Mouse (Mus musculus) midbrain, embryonic 12.5 days (tissue): ENCODE measurements around the gene Rtp3. TPM values are rescaled to one million over a fixed set of nuclear protein-coding genes. Genes with fewer than 3 reads are reported as not detected.

Source experiments
- ATAC-seq: fragments of 200-750 bp; cut with Nextera tagmentation; 2 replicates; pipeline ENCODE4 v1.8.0; 2017; ENCODE audit warnings: low read depth, moderate TSS enrichment, moderate library complexity; ENCODE audit not compliant: low FRiP score
- H3K27ac ChIP-seq: fragments of 300-500 bp; sonication (generic); replicated peaks from 2 replicates; pipeline ENCODE4 v1.5.1; 2016; ENCODE audit warnings: mild to moderate bottlenecking
- H3K27me3 ChIP-seq: fragments of 300-500 bp; sonication (generic); 2 replicates; pipeline ENCODE4 v1.6.1; 2016; ENCODE audit warnings: mild to moderate bottlenecking
- H3K36me3 ChIP-seq: fragments of 300-500 bp; sonication (generic); 2 replicates; pipeline ENCODE4 v1.6.1; 2016
- H3K4me1 ChIP-seq: fragments of 300-500 bp; sonication (generic); 2 replicates; pipeline ENCODE4 v1.6.1; 2016
- H3K4me2 ChIP-seq: fragments of 300-500 bp; sonication (generic); replicated peaks from 2 replicates; pipeline ENCODE4 v1.6.1; 2016; ENCODE audit warnings: mild to moderate bottlenecking, moderate library complexity
- H3K4me3 ChIP-seq: fragments of 300-500 bp; sonication (generic); 2 replicates; pipeline ENCODE4 v1.5.1; 2016; ENCODE audit warnings: mild to moderate bottlenecking
- H3K9ac ChIP-seq: fragments of 300-500 bp; sonication (generic); replicated peaks from 2 replicates; pipeline ENCODE4 v1.6.1; 2016; ENCODE audit warnings: mild to moderate bottlenecking, moderate library complexity
- H3K9me3 ChIP-seq: fragments of 300-500 bp; sonication (generic); 2 replicates; pipeline ENCODE4 v1.6.1; 2016; ENCODE audit warnings: mild to moderate bottlenecking
- WGBS: fragments of 180-500 bp; shearing (Covaris S2); methylation state at CpG from one replicate; pipeline ENCODE4 v1.1.7; 2016; 5-methylcytosine and 5-hydroxymethylcytosine counted together
- polyA plus RNA-seq: library from polyadenylated mRNA; unstranded; fragments of >200 nt; fragmentation: Nextera tagmentation; extraction: Ambion mirVana; gene quantifications from 2 replicates; pipeline ENCODE4 v1.2.1, GENCODE M21; 2016

The Rtp3 gene
- polyA plus RNA-seq, 1 experiment from 2014 or later = not detected

DNA sequence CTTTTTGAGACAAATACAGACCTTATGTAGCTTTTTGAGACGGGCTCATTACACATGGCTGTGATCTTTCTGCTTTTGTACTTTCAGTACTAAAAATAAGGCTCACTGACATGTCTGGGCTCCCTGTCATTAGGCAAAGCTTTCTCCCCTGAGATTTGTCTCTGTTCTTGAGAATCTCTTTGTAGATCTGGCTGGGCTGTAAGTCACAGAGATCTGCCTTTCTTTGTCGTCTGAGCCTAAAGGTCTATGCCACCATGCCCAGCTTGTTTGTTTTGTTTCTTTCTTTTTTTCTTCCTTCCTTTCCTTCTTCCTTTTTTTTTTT lies 24.5 kb downstream of the Rtp3 start:
- Histone ChIP-seq H3K4me2 (no peak overlapping the region), H3K9ac (no peak overlapping the region), H3K27ac (no peak overlapping the region), H3K4me3 (no peak overlapping the region), H3K9me3 (no peaks in the 10 kb centered on the region), H3K4me1 (no peaks in the 10 kb centered on the region), H3K27me3 (no peaks in the 10 kb centered on the region), H3K36me3 (no peaks in the 10 kb centered on the region)
- no peak for ATAC-seq
- 74% methylated on average over 2 of the region's 2 CpGs for WGBS

DNA sequence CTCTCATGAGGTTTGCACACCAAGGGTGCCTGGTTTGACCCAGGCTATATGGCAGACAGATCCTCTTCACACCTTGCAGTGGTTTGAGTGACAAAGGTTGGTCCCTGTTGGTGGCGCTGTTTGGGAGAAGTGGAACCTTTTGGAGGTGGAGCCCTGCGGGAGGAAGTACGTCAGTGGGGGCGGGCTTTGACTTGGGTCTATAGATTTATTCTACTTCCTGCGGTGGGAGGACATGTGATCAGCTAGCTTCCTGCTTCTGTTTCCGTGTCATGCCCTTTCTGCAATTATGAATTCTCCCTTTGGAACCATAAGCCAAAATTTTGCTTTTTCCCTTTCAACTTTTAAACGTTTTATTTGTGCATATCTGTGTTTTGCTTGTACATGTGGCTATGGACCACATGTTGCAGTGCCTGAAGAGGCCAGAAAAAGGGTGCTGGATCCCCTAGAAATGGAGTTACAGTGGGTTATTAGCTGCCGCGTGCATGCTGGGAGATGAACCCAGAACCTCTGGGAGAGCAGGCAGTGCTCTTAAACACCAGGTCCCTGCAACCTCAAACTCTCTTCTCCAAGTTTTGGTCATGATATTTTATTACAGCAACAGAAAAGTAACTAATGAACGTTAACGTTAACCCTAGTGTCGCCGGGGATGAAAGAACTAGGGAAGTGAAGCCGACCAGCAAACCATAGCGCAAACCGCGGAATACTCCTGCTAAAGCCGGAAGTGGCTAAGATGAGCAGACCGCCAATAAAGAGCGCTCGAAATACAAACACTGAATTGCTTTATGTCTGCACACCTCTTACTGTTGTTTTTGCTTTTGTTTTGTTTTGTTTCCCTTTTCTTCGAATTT lies 25.1 kb downstream of the Rtp3 start:
- H3K4me3 ChIP-seq = no peak overlapping the region
- no peaks in the 10 kb centered on the region for H3K36me3 ChIP-seq
- H3K9ac ChIP-seq = no peak overlapping the region
- no peaks in the 10 kb centered on the region for H3K27me3 ChIP-seq
- WGBS = 90% methylated on average over 22 of the region's 22 CpGs
- H3K9me3 ChIP-seq = no peaks in the 10 kb centered on the region
- no peaks in the 10 kb centered on the region for H3K4me1 ChIP-seq
- H3K4me2 ChIP-seq = no peak overlapping the region
- no peak overlapping the region for H3K27ac ChIP-seq
- ATAC-seq = no peak

DNA sequence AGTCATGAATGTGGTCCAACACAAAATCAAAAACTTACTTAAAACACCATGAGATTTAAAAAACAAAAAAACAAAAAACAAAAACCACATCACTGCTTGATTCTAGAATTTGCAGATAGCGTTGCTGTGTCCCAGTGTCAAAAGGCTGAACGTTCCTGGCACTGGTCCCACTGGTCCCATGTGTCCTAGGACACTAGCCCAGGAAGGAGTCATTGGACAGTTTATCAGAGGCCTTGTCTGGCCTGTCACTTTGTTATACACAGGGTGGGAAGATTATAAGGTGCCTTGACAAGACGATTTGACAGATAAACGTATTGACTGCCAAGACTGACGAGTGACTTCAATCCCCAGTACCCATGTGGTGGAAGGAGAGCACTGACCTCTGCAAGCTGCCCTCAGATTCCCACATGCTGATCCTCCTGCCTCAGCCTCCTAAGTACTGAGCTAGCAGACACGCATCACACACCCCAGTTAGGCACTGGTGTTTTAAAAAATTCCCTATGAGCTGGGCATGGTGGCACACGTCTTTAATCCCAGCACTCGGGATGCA lies 26.7 kb downstream of the Rtp3 start:
- Histone ChIP-seq H3K27ac (no peak overlapping the region), H3K9ac (no peak overlapping the region), H3K4me2 (no peak overlapping the region), H3K36me3 (no peaks in the 10 kb centered on the region), H3K4me3 (no peak overlapping the region), H3K9me3 (no peaks in the 10 kb centered on the region), H3K4me1 (no peaks in the 10 kb centered on the region), H3K27me3 (no peaks in the 10 kb centered on the region)
- ATAC-seq = no peak
- WGBS = 86% methylated on average over 8 of the region's 8 CpGs

DNA sequence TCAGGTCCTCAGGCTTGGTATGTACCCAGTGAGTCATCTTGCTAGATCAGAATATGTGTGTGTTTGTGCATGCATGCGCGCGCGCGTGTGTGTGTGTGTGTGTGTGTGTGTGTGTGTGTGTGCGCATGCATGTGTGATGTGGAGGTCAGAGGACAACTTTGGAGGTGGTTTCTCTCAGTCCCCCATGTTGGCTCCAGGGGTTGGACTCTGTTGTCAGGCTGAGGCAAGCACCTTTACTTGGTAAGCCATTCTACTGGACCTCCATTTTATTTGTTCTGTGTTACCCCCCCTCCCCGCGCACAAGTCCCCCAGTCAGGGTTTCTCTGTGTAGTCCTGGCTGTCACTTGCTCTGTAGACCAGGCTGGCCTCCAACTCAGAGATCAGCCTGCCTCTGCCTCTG lies 29.0 kb downstream of the Rtp3 start:
- WGBS = 95% methylated on average over 8 of the region's 8 CpGs
- no peaks in the 10 kb centered on the region for H3K4me1 ChIP-seq
- H3K36me3 ChIP-seq = no peaks in the 10 kb centered on the region
- no peaks in the 10 kb centered on the region for H3K9me3 ChIP-seq
- no peak overlapping the region for H3K27ac ChIP-seq
- no peak overlapping the region for H3K4me2 ChIP-seq
- H3K9ac ChIP-seq = no peak overlapping the region
- ATAC-seq = no peak
- H3K4me3 ChIP-seq = no peak overlapping the region
- peaks cover 2% of the 10 kb centered on the region; the same call in 1 of the 2 replicates for H3K27me3 ChIP-seq

DNA sequence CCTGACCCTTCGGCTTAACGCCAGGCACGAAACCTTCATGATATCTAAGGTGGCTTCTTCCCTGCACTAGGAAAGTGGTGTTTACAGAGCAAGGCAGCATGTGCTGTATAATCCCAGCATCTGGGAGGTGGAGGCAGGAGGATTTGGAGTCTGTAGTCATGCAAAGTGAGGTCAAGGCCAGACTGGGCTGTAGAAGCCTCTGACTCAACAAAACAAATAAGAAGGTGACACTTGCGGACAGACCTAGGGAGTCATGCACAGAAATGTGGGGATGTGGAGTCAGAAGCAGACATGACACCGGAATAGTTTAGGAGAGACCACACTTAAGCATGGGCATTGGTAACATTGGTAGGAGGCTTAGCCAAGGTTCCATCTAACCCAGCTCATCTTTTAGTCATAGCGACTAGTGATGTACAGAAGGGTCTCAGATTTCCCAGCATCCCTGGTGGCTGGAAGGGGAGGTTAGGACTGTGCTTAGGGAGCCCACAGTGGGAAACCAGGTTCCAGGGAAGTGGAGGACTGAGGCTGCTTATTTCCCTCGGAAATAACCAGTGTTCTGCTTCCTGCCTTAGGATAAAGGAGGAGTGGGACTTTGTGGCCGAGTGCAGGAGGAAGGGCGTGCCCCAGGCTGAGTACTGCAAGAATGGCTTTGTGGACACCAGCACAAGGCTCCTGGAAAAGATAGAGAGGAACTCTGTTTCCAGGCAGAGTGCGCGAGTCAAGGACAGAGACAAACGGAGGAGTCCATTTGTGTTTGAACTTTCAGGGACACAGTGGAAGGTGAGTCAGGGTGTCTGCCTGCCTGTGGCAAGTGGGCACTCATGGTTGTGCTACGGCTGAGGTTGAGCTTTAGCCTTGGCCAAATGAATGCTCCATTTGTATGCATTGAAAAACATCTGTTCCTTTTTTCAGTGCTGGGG lies 29.9 kb downstream of the Rtp3 start:
- Histone ChIP-seq H3K27ac (no peak overlapping the region), H3K36me3 (no peaks in the 10 kb centered on the region), H3K4me3 (no peak overlapping the region), H3K4me2 (no peak overlapping the region), H3K9ac (no peak overlapping the region), H3K27me3 (peaks cover 11% of the 10 kb centered on the region; the same call in 1 of the 2 replicates), H3K4me1 (no peaks in the 10 kb centered on the region), H3K9me3 (no peaks in the 10 kb centered on the region)
- 84% methylated on average over 13 of the region's 13 CpGs for WGBS
- no peak for ATAC-seq

DNA sequence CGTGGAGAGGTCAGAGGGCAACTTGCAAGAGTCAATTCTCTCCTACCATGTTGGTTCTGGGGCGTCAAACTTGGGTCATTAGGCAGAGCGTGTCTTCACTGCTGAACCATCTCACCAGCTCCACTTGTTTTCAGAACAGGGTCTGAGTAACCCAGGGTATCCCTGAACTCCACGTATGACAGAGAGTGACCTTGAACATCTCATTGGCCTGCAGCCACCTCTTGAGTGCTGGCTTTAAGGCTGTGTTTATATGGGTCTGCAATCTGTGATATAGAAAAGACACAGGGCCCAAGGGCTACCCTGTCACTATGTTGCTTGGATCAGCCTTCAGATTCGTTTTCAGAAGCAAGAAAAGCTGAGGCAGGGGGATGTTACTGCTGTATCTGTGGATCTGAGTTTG lies 30.7 kb downstream of the Rtp3 start:
- Histone ChIP-seq H3K9ac (no peak overlapping the region), H3K36me3 (no peaks in the 10 kb centered on the region), H3K27me3 (peaks cover 18% of the 10 kb centered on the region; the same call in 1 of the 2 replicates), H3K4me2 (no peak overlapping the region), H3K27ac (no peak overlapping the region), H3K4me3 (no peak overlapping the region), H3K4me1 (no peaks in the 10 kb centered on the region; the same call in 1 of the 2 replicates), H3K9me3 (no peaks in the 10 kb centered on the region)
- WGBS = 84% methylated on average over 5 of the region's 5 CpGs
- ATAC-seq = no peak

DNA sequence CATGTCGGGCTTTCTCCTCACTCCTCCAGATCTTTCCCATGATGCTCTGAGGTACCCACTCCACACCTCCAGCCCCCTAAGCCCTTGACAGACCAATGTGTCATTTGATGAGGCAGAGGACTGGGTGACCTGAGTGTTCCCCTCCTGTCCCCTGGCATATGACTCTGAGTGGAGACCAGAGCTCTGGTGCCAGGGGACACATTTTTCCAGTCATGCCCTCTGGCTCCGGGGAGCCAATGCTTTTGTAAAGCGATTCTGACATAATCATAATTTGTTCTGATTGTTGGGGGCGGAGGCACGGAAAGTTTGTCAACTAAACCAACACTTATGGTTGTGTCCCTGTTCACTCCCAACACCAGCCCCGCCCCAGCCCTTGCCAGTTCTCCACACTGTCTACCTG lies 34.4 kb downstream of the Rtp3 start:
- Histone ChIP-seq H3K27me3 (peaks cover 39% of the 10 kb centered on the region), H3K9ac (no peak overlapping the region), H3K4me1 (peaks cover 4% of the 10 kb centered on the region), H3K36me3 (no peaks in the 10 kb centered on the region), H3K27ac (no peak overlapping the region), H3K4me2 (no peak overlapping the region), H3K4me3 (no peak overlapping the region), H3K9me3 (no peaks in the 10 kb centered on the region)
- ATAC-seq = no peak
- 92% methylated on average over 6 of the region's 6 CpGs for WGBS

DNA sequence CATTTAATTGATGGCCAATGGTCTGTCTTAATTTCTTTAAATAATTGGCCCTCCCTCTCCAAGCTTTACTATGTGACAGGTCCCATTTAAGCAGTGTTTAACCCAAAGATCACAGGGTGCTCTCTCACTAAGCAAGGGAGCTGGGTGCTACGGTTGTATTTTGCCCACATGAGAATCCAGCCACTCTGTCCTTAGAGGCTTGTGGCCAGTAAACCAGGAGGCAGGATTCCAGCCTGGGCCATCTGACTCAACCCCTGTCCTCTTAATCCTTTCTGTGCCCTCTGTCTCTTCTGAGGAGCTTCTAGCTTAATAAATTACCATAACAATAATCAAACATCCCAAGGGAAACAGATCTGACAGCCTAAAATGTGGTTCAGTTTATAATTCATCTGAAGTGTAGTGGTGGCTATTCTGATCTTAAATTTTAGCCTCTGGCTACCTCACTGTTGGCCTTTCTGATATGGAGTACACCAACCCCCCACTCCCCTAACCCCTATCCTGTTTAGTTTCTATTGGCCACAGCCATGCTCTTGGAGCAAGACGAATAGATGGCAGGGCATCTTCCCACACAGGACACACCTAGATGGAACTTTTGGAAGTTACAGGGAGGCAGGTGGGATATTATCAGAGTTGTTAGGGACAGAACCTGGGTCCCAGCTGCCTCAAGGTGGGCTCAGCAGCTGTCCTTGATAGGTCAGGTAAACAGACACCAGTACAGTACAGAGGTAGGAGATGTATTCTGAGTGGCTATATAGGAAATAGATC lies 35.5 kb downstream of the Rtp3 start:
- Histone ChIP-seq H3K9ac (no peak overlapping the region), H3K4me3 (no peak overlapping the region), H3K4me2 (0 out of 2 replicates have a peak overlapping the region, but pooled peaks have one; percentile 95), H3K4me1 (peaks cover 4% of the 10 kb centered on the region), H3K36me3 (no peaks in the 10 kb centered on the region), H3K27ac (no peak overlapping the region), H3K9me3 (no peaks in the 10 kb centered on the region), H3K27me3 (peaks cover 47% of the 10 kb centered on the region)
- ATAC-seq = no peak
- 36% methylated on average over 2 of the region's 2 CpGs for WGBS

DNA sequence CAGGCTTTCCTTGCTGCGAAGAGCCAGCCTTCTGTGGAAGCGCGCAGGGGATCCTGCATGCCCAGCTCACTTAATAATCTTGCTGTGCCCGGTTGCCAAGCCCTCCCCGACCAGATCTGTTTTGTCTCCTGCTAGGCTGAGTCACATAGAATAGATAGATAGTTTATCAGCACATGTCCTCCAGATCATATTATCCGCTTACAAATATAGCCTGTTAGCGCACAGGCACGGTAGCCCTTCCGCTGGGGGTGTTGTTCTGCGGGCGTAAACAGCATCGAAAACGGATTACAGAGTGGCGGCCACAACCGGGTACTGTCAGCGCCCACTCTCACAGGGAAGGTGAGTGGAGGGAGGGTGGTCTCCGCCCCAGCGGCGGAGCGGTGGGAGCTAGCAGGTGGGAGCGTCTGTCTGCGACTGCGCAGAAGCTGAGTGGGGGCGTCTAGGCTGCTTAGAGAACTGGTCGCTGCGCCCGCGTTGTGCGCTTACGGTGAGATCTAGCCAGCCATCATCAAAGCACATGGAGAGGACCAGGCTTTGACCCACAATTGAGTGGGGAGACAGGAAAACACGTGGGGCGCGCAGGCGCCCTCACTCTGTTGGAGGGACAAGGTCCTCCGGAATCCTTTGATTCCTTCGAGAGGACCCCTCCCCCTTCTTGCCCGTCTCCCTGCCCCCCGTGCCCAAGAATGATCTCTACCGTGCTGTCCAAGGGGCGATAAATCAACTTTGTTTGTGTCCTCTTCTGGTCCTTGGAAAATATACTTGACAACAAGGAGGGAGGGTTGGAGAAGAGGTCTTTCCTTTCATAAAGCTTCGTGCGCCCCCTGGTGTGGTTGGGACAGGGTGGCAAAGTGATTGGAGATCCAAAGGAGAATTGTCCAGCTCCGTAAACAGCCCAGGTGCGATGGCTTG lies 36.6 kb downstream of the Rtp3 start:
- Histone ChIP-seq H3K36me3 (no peaks in the 10 kb centered on the region), H3K9ac (peak overlapping the region; percentile 58), H3K4me2 (peak overlapping the region; percentile 95), H3K4me3 (peak overlapping the region; percentile 58), H3K9me3 (no peaks in the 10 kb centered on the region), H3K4me1 (peaks cover 4% of the 10 kb centered on the region), H3K27me3 (peaks cover 50% of the 10 kb centered on the region), H3K27ac (0 out of 2 replicates have a peak overlapping the region, but pooled peaks have one; percentile 35)
- WGBS = under 1% methylated on average over 44 of the region's 44 CpGs
- peak; percentile 66 for ATAC-seq

DNA sequence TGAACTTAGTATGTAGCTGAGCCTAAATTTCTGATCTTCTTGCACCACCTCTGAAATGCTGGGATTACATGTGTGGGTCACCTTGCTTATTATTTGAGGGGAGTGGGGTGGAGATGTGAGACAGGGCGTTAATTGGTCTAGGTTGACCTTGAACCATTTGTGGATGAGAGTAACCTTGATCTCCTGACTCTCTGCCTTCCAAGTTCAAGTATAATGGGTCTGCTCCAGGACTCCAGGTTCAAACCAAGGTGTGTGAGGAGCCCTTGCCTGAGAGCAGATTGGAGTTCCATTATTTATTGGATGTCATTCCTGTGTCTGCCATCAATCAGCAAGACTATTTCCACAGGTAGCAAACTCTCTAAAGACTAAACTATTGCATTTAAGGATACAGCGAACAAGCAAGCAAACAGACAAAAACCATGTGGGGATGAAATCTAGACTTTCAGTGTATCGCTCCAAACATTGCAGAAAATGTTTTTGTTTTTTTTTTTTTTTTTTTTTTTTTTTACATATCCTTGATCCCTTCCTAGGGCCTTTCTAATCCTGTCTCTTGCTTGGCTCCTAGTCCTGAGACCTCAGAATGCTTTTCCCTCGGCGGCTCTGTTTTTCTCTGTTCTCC lies 37.3 kb downstream of the Rtp3 start:
- Histone ChIP-seq H3K36me3 (no peaks in the 10 kb centered on the region), H3K4me2 (peak overlapping the region; percentile 95), H3K27me3 (peaks cover 56% of the 10 kb centered on the region), H3K9ac (peak overlapping the region; percentile 58), H3K4me3 (peak overlapping the region; percentile 58), H3K27ac (no peak overlapping the region), H3K4me1 (peaks cover 5% of the 10 kb centered on the region), H3K9me3 (no peaks in the 10 kb centered on the region)
- WGBS = 46% methylated on average over 5 of the region's 5 CpGs
- ATAC-seq = no peak
